In genomic region chr6:91718067-91718466, GRCm38 (mm10) we compare ENCODE assay signal across 10 mouse cellular contexts. TPM values are rescaled to one million over a fixed set of nuclear protein-coding genes. Genes with fewer than 3 reads are reported as not detected.
DNase-seq lines count a peak whose midpoint lies in the region; ATAC-seq and TF ChIP-seq lines count a peak whose summit lies in the region.
"Had no signal": no experiment of that assay in that cellular context is flagged by ENCODE, and none has a peak within 500 bp of the region (broad histone marks: within the 10 kb centered on the region; RNA-seq: fewer than 3 reads in every experiment).

No protein-coding gene starts in this region.

- H3K27ac ChIP-seq in forebrain, embryonic 10.5 days = peak overlapping the region; percentile 85; the same call in 1 of the 2 replicates
- H3K27ac ChIP-seq in forebrain, embryonic 16.5 days (ENCODE audit: low read length) = no peak overlapping the region; the same call in 1 of the 2 replicates
- peak overlapping the region; percentile 83 for H3K27ac ChIP-seq in hindbrain, embryonic 10.5 days
- H3K27ac ChIP-seq in midbrain, embryonic 11.5 days (ENCODE audit: low read depth, low read length) = peak overlapping the region; percentile 67

- H3K4me3 ChIP-seq in forebrain, embryonic 10.5 days = no peak overlapping the region
- H3K4me3 ChIP-seq in forebrain, embryonic 16.5 days (replicated peaks; ENCODE audit: low read length) = no peak overlapping the region
- no peak overlapping the region for H3K4me3 ChIP-seq in hindbrain, embryonic 10.5 days
- H3K4me3 ChIP-seq in midbrain, embryonic 11.5 days (ENCODE audit: low read depth, low read length) = no peak overlapping the region
- H3K4me3 ChIP-seq: heart, embryonic 13.5 days had no signal

- no peak for ATAC-seq in forebrain, embryonic 16.5 days
- no peak for ATAC-seq in midbrain, embryonic 11.5 days (ENCODE audit: low FRiP score)
- ATAC-seq: intestine, postnatal 0 days had no signal

- H3K27me3 ChIP-seq in forebrain, embryonic 10.5 days (ENCODE audit: poor library complexity, severe bottlenecking) = no peaks in the 10 kb centered on the region
- H3K27me3 ChIP-seq in forebrain, embryonic 16.5 days (replicated peaks; ENCODE audit: control insufficient read depth, insufficient read depth, low read length) = no peaks in the 10 kb centered on the region
- no peaks in the 10 kb centered on the region for H3K27me3 ChIP-seq in hindbrain, embryonic 10.5 days (ENCODE audit: insufficient read depth, poor library complexity, severe bottlenecking)
- H3K27me3 ChIP-seq in midbrain, embryonic 11.5 days (ENCODE audit: control insufficient read depth, insufficient read depth, low read length) = no peaks in the 10 kb centered on the region
- H3K27me3 ChIP-seq: heart, embryonic 13.5 days had no signal

- TF ChIP-seq POLR2A in brain, embryonic 14.5 days (IDR thresholded peaks at IDR 0.05; ENCODE audit: borderline replicate concordance, extremely low read depth, insufficient read depth, insufficient read length, poor library complexity, severe bottlenecking) = no peak

- no peak for DNase-seq in forebrain, embryonic 10.5 days (ENCODE audit: extremely low spot score, low spot score)
- DNase-seq in brain, embryonic 14.5 days (ENCODE audit: low read depth) = peak; percentile 30
- no peak for DNase-seq in hindbrain, embryonic 10.5 days (ENCODE audit: low spot score)
- DNase-seq in midbrain, embryonic 11.5 days (ENCODE audit: low spot score, missing footprints) = no peak
- DNase-seq in cerebellum, adult 9-11 months = no peak
- DNase-seq in layer of hippocampus, postnatal 25 days (ENCODE audit: extremely low spot score in 1 of 2, low spot score in 1 of 2) = no peak
- no peak for DNase-seq in right cerebral cortex, adult 2 months (ENCODE audit: low spot score in 2 of 2)

- peaks cover 24% of the 10 kb centered on the region for H3K36me3 ChIP-seq in forebrain, embryonic 10.5 days (replicated peaks)
- peaks cover 3% of the 10 kb centered on the region; the same call in 1 of the 2 replicates for H3K36me3 ChIP-seq in forebrain, embryonic 16.5 days (ENCODE audit: control insufficient read depth, insufficient read depth)
- peaks cover 28% of the 10 kb centered on the region for H3K36me3 ChIP-seq in hindbrain, embryonic 10.5 days
- peaks cover 3% of the 10 kb centered on the region; the same call in 1 of the 2 replicates for H3K36me3 ChIP-seq in midbrain, embryonic 11.5 days (ENCODE audit: control insufficient read depth, insufficient read depth, low read length)

- H3K4me2 ChIP-seq in forebrain, embryonic 16.5 days (ENCODE audit: low read length) = no peak overlapping the region
- H3K4me2 ChIP-seq in midbrain, embryonic 11.5 days = no peak overlapping the region
- H3K4me2 ChIP-seq: heart, embryonic 13.5 days had no signal

- no peaks in the 10 kb centered on the region for H3K9me3 ChIP-seq in forebrain, embryonic 10.5 days
- no peaks in the 10 kb centered on the region for H3K9me3 ChIP-seq in forebrain, embryonic 16.5 days (ENCODE audit: control insufficient read depth, low read length)
- no peaks in the 10 kb centered on the region for H3K9me3 ChIP-seq in hindbrain, embryonic 10.5 days
- no peaks in the 10 kb centered on the region for H3K9me3 ChIP-seq in midbrain, embryonic 11.5 days (ENCODE audit: control insufficient read depth, low read length)
- H3K9me3 ChIP-seq: heart, embryonic 13.5 days had no signal

- 86% methylated on average over 2 of the region's 2 CpGs for WGBS in forebrain, embryonic 10.5 days
- 74% methylated on average over 2 of the region's 2 CpGs for WGBS in forebrain, embryonic 16.5 days
- WGBS in hindbrain, embryonic 10.5 days = 79% methylated on average over 2 of the region's 2 CpGs
- 68% methylated on average over 2 of the region's 2 CpGs for WGBS in midbrain, embryonic 11.5 days

- no peak for TF ChIP-seq CTCF in brain, embryonic 14.5 days (IDR thresholded peaks at IDR 0.05; ENCODE audit: borderline replicate concordance, extremely low read depth, insufficient read depth, insufficient read length)

- H3K4me1 ChIP-seq in forebrain, embryonic 10.5 days = peaks cover 58% of the 10 kb centered on the region
- H3K4me1 ChIP-seq in forebrain, embryonic 16.5 days (replicated peaks; ENCODE audit: control insufficient read depth, insufficient read depth, low read length) = peaks cover 42% of the 10 kb centered on the region
- H3K4me1 ChIP-seq in hindbrain, embryonic 10.5 days (replicated peaks) = peaks cover 71% of the 10 kb centered on the region
- H3K4me1 ChIP-seq in midbrain, embryonic 11.5 days (ENCODE audit: control insufficient read depth, insufficient read depth, low read length) = peaks cover 44% of the 10 kb centered on the region

- no peak overlapping the region for H3K9ac ChIP-seq in forebrain, embryonic 16.5 days (replicated peaks; ENCODE audit: low read depth, low read length)
- H3K9ac ChIP-seq in midbrain, embryonic 11.5 days (ENCODE audit: low read length) = no peak overlapping the region

RNA-seq across cellular contexts. Expression of gene Slc6a6, which starts 34.2 kb away (rescaled TPM):
- 42.4 and 47.0 TPM in 2 replicates for polyA plus RNA-seq in forebrain, embryonic 10.5 days (2016; fragmentation: Nextera tagmentation; extraction: Ambion mirVana)
- polyA plus RNA-seq in forebrain, embryonic 16.5 days (2015; fragmentation: Nextera tagmentation; extraction: Ambion mirVana) = 98.6 and 107 TPM in 2 replicates
- polyA plus RNA-seq in brain, embryonic 14.5 days (2012; rRNA removed) = 67.2 and 96.3 TPM in 2 replicates
- polyA plus RNA-seq in hindbrain, embryonic 10.5 days (2016; fragmentation: Nextera tagmentation; extraction: Ambion mirVana) = 58.9 and 60.0 TPM in 2 replicates
- polyA plus RNA-seq in midbrain, embryonic 11.5 days (2014; fragmentation: Nextera tagmentation; extraction: Ambion mirVana) = 43.6 and 45.6 TPM in 2 replicates
- 100 to 1,000 TPM; 104 to 168 TPM for total RNA-seq in layer of hippocampus, postnatal 25 days (2021)
